Comparison of ENCODE assay signal across 8 mouse cellular contexts in genomic region chr3:96499481-96500288, GRCm38 (mm10). TPM values are rescaled to one million over a fixed set of nuclear protein-coding genes. Genes with fewer than 3 reads are reported as not detected.
DNase-seq lines count a peak whose midpoint lies in the region; ATAC-seq and TF ChIP-seq lines count a peak whose summit lies in the region.

No protein-coding gene starts in this region.

- no peaks in the 10 kb centered on the region; the same call in 1 of the 2 replicates for H3K4me1 ChIP-seq in bone marrow, adult 2 months (ENCODE audit: control insufficient read depth, insufficient read depth, low read length)
- no peaks in the 10 kb centered on the region for H3K4me1 ChIP-seq in embryonic fibroblast, embryonic 13.5 days (ENCODE audit: control insufficient read depth, insufficient read depth, low read length)
- H3K4me1 ChIP-seq in heart, embryonic 10.5 days, result no peaks in the 10 kb centered on the region
- peaks cover 3% of the 10 kb centered on the region; the same call in 1 of the 2 replicates for H3K4me1 ChIP-seq in kidney, embryonic 14.5 days (ENCODE audit: control insufficient read depth, insufficient read depth, low read length)
- H3K4me1 ChIP-seq in limb, embryonic 15.5 days, result peaks cover 9% of the 10 kb centered on the region
- peaks cover 4% of the 10 kb centered on the region; the same call in 1 of the 2 replicates for H3K4me1 ChIP-seq in midbrain, postnatal 0 days (ENCODE audit: insufficient read depth, low read length)

- H3K36me3 ChIP-seq in heart, embryonic 10.5 days, result no peaks in the 10 kb centered on the region
- no peaks in the 10 kb centered on the region for H3K36me3 ChIP-seq in kidney, embryonic 14.5 days (ENCODE audit: control insufficient read depth, insufficient read depth, low read length)
- H3K36me3 ChIP-seq in limb, embryonic 15.5 days, result no peaks in the 10 kb centered on the region
- no peaks in the 10 kb centered on the region for H3K36me3 ChIP-seq in midbrain, postnatal 0 days (ENCODE audit: insufficient read depth, low read length)

- peak overlapping the region; percentile 73 for H3K9ac ChIP-seq in kidney, embryonic 14.5 days (ENCODE audit: low read depth, low read length)
- H3K9ac ChIP-seq in limb, embryonic 15.5 days, result peak overlapping the region; percentile 77
- H3K9ac ChIP-seq in midbrain, postnatal 0 days (replicated peaks; ENCODE audit: low read length, poor library complexity, severe bottlenecking), result peak overlapping the region; percentile 70

- H3K4me3 ChIP-seq in bone marrow, adult 2 months (replicated peaks; ENCODE audit: control insufficient read depth, low read depth, low read length), result peak overlapping the region; percentile 93
- H3K4me3 ChIP-seq in embryonic fibroblast, embryonic 13.5 days (ENCODE audit: insufficient read depth, low read length), result peak overlapping the region; percentile 86
- H3K4me3 ChIP-seq in heart, embryonic 10.5 days, result peak overlapping the region; percentile 76
- H3K4me3 ChIP-seq in kidney, embryonic 14.5 days (ENCODE audit: low read length), result peak overlapping the region; percentile 81
- H3K4me3 ChIP-seq in limb, embryonic 15.5 days, result peak overlapping the region; percentile 71
- peak overlapping the region; percentile 76 for H3K4me3 ChIP-seq in midbrain, postnatal 0 days (ENCODE audit: low read depth, low read length)

- TF ChIP-seq POLR2A in bone marrow, adult 2 months (IDR thresholded peaks at IDR 0.05; ENCODE audit: borderline replicate concordance, control insufficient read depth, low read depth, low read length), result peak; percentile 20; the same call in 1 of the 2 replicates
- TF ChIP-seq POLR2A in embryonic fibroblast, embryonic 13.5 days (IDR thresholded peaks at IDR 0.05; ENCODE audit: low read depth, low read length), result no peak

- peak overlapping the region; percentile 90 for H3K27ac ChIP-seq in bone marrow, adult 2 months (ENCODE audit: control insufficient read depth, insufficient read depth, low read depth, low read length, poor library complexity)
- H3K27ac ChIP-seq in embryonic fibroblast, embryonic 13.5 days (ENCODE audit: insufficient read depth, low read length), result peak overlapping the region; percentile 49
- peak overlapping the region; percentile 91 for H3K27ac ChIP-seq in heart, embryonic 10.5 days
- peak overlapping the region; percentile 84 for H3K27ac ChIP-seq in kidney, embryonic 14.5 days (ENCODE audit: low read depth, low read length)
- peak overlapping the region; percentile 94 for H3K27ac ChIP-seq in limb, embryonic 15.5 days
- peak overlapping the region; percentile 78 for H3K27ac ChIP-seq in midbrain, postnatal 0 days (ENCODE audit: low read depth, low read length)

- no peak for TF ChIP-seq CTCF in bone marrow, adult 2 months (IDR thresholded peaks at IDR 0.05; ENCODE audit: control insufficient read depth, insufficient read depth, low read length)
- TF ChIP-seq CTCF in embryonic fibroblast, embryonic 13.5 days (IDR thresholded peaks at IDR 0.05; ENCODE audit: borderline replicate concordance, insufficient read depth, low read length), result no peak
- TF ChIP-seq CTCF in midbrain, postnatal 0 days (IDR thresholded peaks at IDR 0.05), result no peak

- ATAC-seq in kidney, embryonic 14.5 days (ENCODE audit: low FRiP score, low TSS enrichment), result peak; percentile 40
- ATAC-seq in limb, embryonic 15.5 days (ENCODE audit: insufficient number of reproducible peaks, low FRiP score, low TSS enrichment, low read depth), result 0 out of 2 replicates have a peak, but pooled peaks have one; percentile 48
- ATAC-seq in midbrain, postnatal 0 days (ENCODE audit: low FRiP score), result peak; percentile 32

- peak overlapping the region; percentile 37 for H3K4me2 ChIP-seq in kidney, embryonic 14.5 days (replicated peaks; ENCODE audit: low read depth, low read length)
- H3K4me2 ChIP-seq in limb, embryonic 15.5 days, result peak overlapping the region; percentile 48
- H3K4me2 ChIP-seq in midbrain, postnatal 0 days (ENCODE audit: low read depth, low read length, poor library complexity, severe bottlenecking), result peak overlapping the region; percentile 61

- no peaks in the 10 kb centered on the region for H3K27me3 ChIP-seq in heart, embryonic 10.5 days (ENCODE audit: insufficient read depth, poor library complexity, severe bottlenecking)
- H3K27me3 ChIP-seq in kidney, embryonic 14.5 days (ENCODE audit: control insufficient read depth, insufficient read depth, low read length), result no peaks in the 10 kb centered on the region
- no peaks in the 10 kb centered on the region for H3K27me3 ChIP-seq in limb, embryonic 15.5 days
- H3K27me3 ChIP-seq in midbrain, postnatal 0 days (ENCODE audit: insufficient read depth, low read length), result no peaks in the 10 kb centered on the region

- no peaks in the 10 kb centered on the region for H3K9me3 ChIP-seq in heart, embryonic 10.5 days
- no peaks in the 10 kb centered on the region for H3K9me3 ChIP-seq in kidney, embryonic 14.5 days (ENCODE audit: control insufficient read depth, low read length)
- H3K9me3 ChIP-seq in limb, embryonic 15.5 days, result no peaks in the 10 kb centered on the region
- no peaks in the 10 kb centered on the region for H3K9me3 ChIP-seq in midbrain, postnatal 0 days (ENCODE audit: low read length)

- WGBS in bone marrow, adult 2 months, result under 1% methylated on average over 36 of the region's 36 CpGs
- under 1% methylated on average over 36 of the region's 36 CpGs for WGBS in heart, embryonic 10.5 days
- under 1% methylated on average over 36 of the region's 36 CpGs for WGBS in kidney, embryonic 14.5 days
- under 1% methylated on average over 36 of the region's 36 CpGs for WGBS in limb, embryonic 15.5 days
- WGBS in midbrain, postnatal 0 days, result under 1% methylated on average over 36 of the region's 36 CpGs

- peak; percentile 90 for DNase-seq in B cell, adult 2 months
- DNase-seq in heart, embryonic 10.5 days (ENCODE audit: low spot score), result peak; percentile 88
- DNase-seq in midbrain, postnatal 0 days (ENCODE audit: low spot score), result peak; percentile 90
- DNase-seq in spleen, postnatal 14 days (ENCODE audit: low spot score in 2 of 2), result peak; percentile 52 to 68

RNA-seq across cellular contexts. Expression of gene Hfe2, which starts 25.3 kb away (rescaled TPM):
- polyA plus RNA-seq in bone marrow, adult 2 months (2011; ENCODE audit: insufficient read depth, insufficient read length, low replicate concordance, missing spikeins), result 0.75 TPM in 1 of 2 replicates, not detected in the other
- not detected in 2 replicates for polyA plus RNA-seq in embryonic fibroblast, embryonic 13.5 days (2011; ENCODE audit: insufficient read length, low read depth, missing spikeins)
- polyA plus RNA-seq in heart, embryonic 10.5 days (2016; fragmentation: Nextera tagmentation; extraction: Ambion mirVana), result 5.5 and 8.9 TPM in 2 replicates
- polyA plus RNA-seq in kidney, embryonic 14.5 days (2014; fragmentation: Nextera tagmentation; extraction: Ambion mirVana), result 0.20 and 0.30 TPM in 2 replicates
- 8.7 and 18.4 TPM in 2 replicates for polyA plus RNA-seq in limb, embryonic 15.5 days (2015; fragmentation: Nextera tagmentation; extraction: Ambion mirVana)
- 2.0 and 2.1 TPM in 2 replicates for total RNA-seq in midbrain, postnatal 0 days (2014; rRNA removed)
- 2.0 and 2.7 TPM in 2 replicates for polyA plus RNA-seq in midbrain, postnatal 0 days (2015; fragmentation: Nextera tagmentation; extraction: Ambion mirVana)

RNA-seq across cellular contexts. Expression of gene BC107364, which starts 47.6 kb away (rescaled TPM):
- not detected in 2 replicates for polyA plus RNA-seq in bone marrow, adult 2 months (2011; ENCODE audit: insufficient read depth, insufficient read length, low replicate concordance, missing spikeins)
- not detected in 2 replicates for polyA plus RNA-seq in embryonic fibroblast, embryonic 13.5 days (2011; ENCODE audit: insufficient read length, low read depth, missing spikeins)
- 0.49 TPM in 1 of 2 replicates, not detected in the other for polyA plus RNA-seq in heart, embryonic 10.5 days (2016; fragmentation: Nextera tagmentation; extraction: Ambion mirVana)
- 0.20 TPM in 1 of 2 replicates, not detected in the other for polyA plus RNA-seq in kidney, embryonic 14.5 days (2014; fragmentation: Nextera tagmentation; extraction: Ambion mirVana)
- polyA plus RNA-seq in limb, embryonic 15.5 days (2015; fragmentation: Nextera tagmentation; extraction: Ambion mirVana), result 0.22 and 0.55 TPM in 2 replicates
- not detected in 2 replicates for total RNA-seq in midbrain, postnatal 0 days (2014; rRNA removed)
- not detected in 2 replicates for polyA plus RNA-seq in midbrain, postnatal 0 days (2015; fragmentation: Nextera tagmentation; extraction: Ambion mirVana)

RNA-seq across cellular contexts. Expression of gene Txnip, which starts 58.1 kb away (rescaled TPM):
- 104 and 163 TPM in 2 replicates for polyA plus RNA-seq in bone marrow, adult 2 months (2011; ENCODE audit: insufficient read depth, insufficient read length, low replicate concordance, missing spikeins)
- polyA plus RNA-seq in embryonic fibroblast, embryonic 13.5 days (2011; ENCODE audit: insufficient read length, low read depth, missing spikeins), result 37.6 and 98.8 TPM in 2 replicates
- 59.9 and 75.5 TPM in 2 replicates for polyA plus RNA-seq in heart, embryonic 10.5 days (2016; fragmentation: Nextera tagmentation; extraction: Ambion mirVana)
- polyA plus RNA-seq in kidney, embryonic 14.5 days (2014; fragmentation: Nextera tagmentation; extraction: Ambion mirVana), result 91.1 and 148 TPM in 2 replicates
- 151 and 157 TPM in 2 replicates for polyA plus RNA-seq in limb, embryonic 15.5 days (2015; fragmentation: Nextera tagmentation; extraction: Ambion mirVana)
- total RNA-seq in midbrain, postnatal 0 days (2014; rRNA removed), result 145 and 222 TPM in 2 replicates
- polyA plus RNA-seq in midbrain, postnatal 0 days (2015; fragmentation: Nextera tagmentation; extraction: Ambion mirVana), result 108 and 116 TPM in 2 replicates

Comparison
In these comparisons a context has a peak if more than half of its experiments do, and no peak if none do; other contexts are left out.
1. Peak in every context shown above with its lines: DNase-seq, ATAC-seq, H3K4me3 ChIP-seq and H3K27ac ChIP-seq.